Mouse (Mus musculus) heart, adult 18-20 months (tissue): ENCODE measurements around the gene Rnf214. TPM values are rescaled to one million over a fixed set of nuclear protein-coding genes. Genes with fewer than 3 reads are reported as not detected.

ENCODE experiments used
- DNase-seq, 2 experiments: peaks; one replicate each; pipeline ENCODE4 v3.0.0; 2021 to 2022; ENCODE audit warnings: mixed read lengths in 1 of 2
- long read RNA-seq, 2 experiments: library from polyadenylated mRNA; stranded (forward); transcript quantifications; one replicate each; pipeline ENCODE4 v2.0.0; 2021
- total RNA-seq, 2 experiments: library from RNA; stranded (reverse); gene quantifications; 2 replicates each; pipeline ENCODE4 v1.2.3; 2021

Gene Rnf214
- 10 to 100 TPM; 31.7 to 35.2 TPM for total RNA-seq
- long read RNA-seq, experiment 1, partial matches to known transcripts, result 4 of 10 reads
- long read RNA-seq, experiment 1, other reads (novel, unspliced or antisense), result 1 of 10 reads
- long read RNA-seq, experiment 2, partial matches to known transcripts, result 1 of 4 reads
- long read RNA-seq, experiment 2, other reads (novel, unspliced or antisense), result 3 of 4 reads

GRCm38 (mm10) chr9:45906355-45907077 is at the start of gene Rnf214, which contains the start of gene Pcsk7:
TSS of gene Rnf214 (minus strand) at chr9:45906911.
TSS of gene Pcsk7 (plus strand) at chr9:45906497.
- peak; percentile 93 to 96 for DNase-seq

GRCm38 (mm10) chr9:45955107-45955963 is 48.6 kb upstream of the Rnf214 start, which contains the start of gene Sidt2:
TSS of gene Sidt2 (minus strand) at chr9:45955258.
- peak; percentile 93 to 95 for DNase-seq

DNA sequence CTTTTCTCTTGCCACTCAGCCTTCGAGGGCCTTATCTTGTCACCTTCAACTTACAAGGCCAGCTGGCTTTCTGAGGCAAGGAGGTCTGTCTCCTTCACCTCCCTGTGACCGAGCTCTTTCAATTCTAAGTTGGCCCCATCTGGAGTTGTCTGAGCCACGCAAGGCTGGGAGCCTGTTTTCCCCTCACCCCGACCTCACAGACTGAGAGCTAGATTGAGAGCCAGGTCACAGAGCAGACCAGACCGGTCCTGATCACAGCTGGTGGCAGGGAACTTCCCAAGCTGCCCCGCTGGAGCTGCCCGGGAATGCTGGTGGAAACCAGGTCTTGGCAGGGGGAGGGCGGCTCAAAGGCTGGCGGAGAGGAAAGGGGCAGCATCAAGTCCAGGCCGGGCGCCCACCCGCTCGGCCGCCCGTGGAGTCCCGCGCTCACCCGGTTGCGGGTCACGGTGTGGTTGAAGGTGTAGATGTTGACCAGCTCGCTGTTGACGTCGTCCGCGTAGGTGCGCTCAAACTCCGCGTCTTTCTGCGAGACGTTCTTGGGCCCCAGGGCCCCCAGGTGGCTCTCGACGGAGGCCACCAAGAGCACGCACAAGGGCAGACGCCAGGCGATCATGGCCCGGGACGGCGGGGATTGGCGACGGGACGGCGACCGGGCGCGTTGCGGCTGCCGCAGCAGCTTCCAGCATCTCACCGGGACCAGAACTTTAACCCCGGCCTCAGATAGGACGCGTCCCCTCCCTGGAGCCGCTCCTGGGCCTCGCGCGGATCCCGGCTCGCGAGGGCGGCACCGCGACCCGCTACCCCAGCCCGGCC is 47.8 kb upstream of the Rnf214 start:
- peak; percentile 52 to 74 for DNase-seq

- peak; percentile 49 to 62 for DNase-seq
Observed at GRCm38 (mm10) chr9:45953511-45954293, 47.0 kb upstream of the Rnf214 start.

GRCm38 (mm10) chr9:45952890-45953289 is 46.2 kb upstream of the Rnf214 start:
- DNase-seq, result no peak

DNA sequence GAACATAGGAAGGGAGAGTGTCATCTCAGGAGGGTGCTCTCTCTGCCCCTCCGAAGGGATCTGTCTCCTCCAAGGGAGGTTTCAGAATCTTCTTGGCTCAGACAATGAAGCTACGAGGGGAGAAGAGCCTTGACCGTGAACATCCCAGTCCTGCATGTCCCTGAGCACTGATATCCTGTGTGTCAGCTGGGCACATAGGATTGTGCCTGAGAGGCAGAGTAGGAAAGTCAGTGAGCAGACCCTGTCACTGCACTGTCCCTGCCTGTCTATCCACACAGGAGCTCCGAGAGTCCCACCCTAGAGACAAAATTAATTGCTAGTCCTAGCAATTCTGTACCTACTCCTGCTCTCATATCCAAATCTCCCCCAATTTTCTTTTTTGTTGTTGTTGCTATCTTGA is 45.3 kb upstream of the Rnf214 start:
- DNase-seq, result no peak

DNA sequence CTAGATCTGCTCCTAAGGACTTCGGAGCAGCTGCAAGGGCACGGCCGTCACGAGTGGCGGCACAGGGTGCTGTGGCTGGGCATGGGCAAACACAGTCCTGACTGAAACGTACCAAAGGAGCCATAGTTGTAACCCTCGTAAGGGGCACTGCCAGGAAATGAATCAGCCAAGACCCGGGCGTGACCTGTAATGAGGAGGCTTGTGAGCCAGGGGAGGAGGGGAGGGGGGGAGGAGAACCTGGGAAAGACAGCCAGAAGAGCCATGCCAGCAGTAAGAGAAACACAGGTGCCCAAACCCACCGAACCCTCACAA is 40.1 kb upstream of the Rnf214 start:
- DNase-seq, result no peak

DNA sequence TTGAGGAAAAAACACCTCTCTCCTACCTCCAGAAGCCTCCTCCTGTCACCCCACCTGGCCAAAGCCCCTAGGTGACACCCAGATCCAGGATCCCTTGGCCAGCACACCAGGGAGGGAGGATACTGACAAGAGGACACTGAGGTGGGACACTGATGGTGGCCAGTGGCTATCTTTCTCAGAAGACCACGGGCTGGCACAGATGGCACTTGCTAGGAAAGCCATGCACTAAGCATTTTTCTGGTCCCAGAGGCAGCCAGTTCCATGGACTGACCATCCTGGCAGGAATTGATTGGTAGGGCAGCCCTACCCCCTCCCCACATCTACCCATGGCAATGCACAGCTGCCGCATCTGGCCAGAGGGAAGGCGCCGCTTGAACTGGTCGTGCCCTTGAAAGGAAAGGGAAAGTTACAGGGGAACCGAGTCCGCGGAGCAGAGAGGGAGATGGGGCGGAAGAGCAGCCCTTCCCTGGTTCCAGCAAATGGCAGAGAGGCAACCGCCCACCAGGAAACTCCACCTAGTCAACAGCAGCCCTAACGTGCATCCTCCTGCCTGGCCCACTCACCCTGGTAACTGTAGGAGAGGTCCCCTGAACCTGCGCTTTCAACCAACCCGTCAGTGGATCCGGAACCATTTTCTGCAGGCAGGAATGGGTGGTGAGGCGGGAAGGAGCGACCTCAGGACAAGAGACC is 39.6 kb upstream of the Rnf214 start:
- no peak for DNase-seq

GRCm38 (mm10) chr9:45945721-45946120 is 39.0 kb upstream of the Rnf214 start:
- DNase-seq, result no peak

GRCm38 (mm10) chr9:45944506-45945400 is 38.0 kb upstream of the Rnf214 start:
- DNase-seq, result no peak

DNA sequence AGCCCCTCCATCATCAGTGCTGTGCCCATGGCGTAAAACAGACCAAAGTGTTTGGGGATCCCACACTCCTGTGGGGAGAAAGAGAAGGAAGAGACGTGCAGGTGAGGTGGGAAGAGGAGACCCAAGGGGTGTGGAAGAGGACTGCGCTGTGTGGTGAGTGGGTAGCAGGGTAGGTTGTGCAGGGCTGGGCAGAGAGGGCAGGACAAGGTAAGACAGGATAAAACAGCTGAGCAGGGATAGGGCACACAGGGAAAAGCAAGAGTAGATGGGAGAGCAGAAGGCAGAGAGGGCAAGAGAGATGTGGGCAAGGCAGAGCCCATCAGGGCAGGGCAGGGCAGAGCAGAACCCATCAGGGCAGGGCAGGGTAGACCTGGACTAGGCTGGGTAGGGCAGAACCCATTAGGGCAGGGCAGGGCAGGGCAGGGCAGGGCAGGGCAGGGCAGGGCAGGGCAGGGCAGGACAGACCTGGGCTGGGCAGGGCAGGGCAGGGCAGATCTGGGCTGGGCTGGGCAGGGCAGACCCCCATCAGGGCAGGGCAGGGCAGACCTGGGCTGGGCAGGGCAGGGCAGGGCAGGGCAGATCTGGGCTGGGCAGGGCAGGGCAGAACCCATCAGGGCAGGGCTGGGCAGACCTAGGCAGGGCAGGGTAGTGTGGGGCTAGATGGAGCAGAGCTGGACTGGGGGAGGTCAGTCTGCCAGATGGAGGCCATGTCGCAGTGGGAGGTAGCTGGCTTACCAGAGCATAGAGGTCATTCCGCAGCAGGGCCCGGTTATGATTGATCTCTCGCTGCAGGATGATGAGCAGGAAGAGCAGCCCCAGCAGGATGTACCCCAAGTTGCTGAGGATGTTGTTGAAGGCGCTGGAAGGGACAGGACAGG is 37.2 kb upstream of the Rnf214 start:
- no peak for DNase-seq

DNA sequence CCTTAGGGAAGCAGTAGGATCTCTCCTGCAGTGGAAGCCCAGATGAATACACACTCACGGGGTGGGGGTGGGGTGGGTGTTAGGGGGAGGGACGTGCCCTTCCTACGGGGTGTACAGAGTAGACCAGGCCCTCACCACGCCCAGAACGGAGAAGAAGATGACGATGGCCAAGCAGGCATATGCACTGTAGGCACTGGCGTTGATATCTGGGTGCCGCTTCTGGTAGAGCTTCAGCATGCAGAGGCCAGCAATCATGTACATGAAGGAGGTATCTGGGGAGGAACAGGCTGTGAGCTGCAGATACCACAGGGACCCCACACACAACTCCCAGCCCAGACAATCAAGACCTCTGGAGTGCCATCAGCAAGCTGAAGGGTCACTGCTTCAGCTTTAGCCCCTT is 36.2 kb upstream of the Rnf214 start:
- DNase-seq, result no peak

GRCm38 (mm10) chr9:45942464-45942863 is 35.8 kb upstream of the Rnf214 start:
- DNase-seq, result no peak

DNA sequence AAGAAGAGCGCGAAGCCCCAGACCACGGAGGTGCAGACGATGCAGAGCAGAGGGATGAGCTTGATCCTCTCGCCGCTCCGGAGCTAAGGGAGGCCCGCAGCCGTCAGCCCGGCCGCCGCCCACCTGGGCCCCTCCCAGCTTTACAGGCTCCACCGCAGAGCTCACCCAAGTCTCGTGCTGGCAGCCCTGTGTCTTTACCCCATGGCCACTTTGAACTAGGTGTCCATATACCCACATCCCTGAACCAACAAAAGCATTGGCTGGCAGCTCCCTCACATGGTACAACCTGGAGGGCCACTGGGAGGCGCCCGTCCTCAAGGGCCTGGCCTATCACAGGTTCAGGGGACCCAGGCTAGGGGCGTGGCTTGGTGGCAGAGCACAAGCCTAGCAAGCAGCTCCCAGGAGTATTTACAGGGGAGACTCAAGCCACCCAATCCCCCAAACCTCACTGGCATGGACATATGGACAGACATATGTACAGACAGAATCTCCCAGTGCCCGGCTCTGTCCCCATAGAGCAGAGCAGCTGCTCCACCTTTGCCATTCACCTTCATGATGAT is 34.7 kb upstream of the Rnf214 start:
- no peak for DNase-seq

DNA sequence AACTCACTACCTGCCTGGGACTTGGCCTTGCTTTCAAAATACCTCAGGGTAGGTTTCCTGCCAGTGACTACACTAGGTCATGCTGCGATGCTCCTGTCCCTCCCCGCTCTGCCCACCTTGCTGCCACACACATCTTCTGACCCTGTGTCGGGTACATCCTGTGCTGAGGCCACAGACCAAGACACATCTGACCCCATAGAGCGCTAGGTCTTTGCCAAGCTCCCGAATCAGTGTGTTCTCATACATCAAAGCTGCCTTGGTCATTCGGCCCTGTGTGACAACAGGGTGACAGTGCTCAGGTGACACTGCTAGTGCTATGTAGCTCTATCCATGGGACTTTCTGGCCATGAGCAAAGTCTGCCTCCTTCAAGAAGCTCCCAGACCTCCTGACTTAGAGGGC is 33.1 kb upstream of the Rnf214 start:
- no peak for DNase-seq

DNA sequence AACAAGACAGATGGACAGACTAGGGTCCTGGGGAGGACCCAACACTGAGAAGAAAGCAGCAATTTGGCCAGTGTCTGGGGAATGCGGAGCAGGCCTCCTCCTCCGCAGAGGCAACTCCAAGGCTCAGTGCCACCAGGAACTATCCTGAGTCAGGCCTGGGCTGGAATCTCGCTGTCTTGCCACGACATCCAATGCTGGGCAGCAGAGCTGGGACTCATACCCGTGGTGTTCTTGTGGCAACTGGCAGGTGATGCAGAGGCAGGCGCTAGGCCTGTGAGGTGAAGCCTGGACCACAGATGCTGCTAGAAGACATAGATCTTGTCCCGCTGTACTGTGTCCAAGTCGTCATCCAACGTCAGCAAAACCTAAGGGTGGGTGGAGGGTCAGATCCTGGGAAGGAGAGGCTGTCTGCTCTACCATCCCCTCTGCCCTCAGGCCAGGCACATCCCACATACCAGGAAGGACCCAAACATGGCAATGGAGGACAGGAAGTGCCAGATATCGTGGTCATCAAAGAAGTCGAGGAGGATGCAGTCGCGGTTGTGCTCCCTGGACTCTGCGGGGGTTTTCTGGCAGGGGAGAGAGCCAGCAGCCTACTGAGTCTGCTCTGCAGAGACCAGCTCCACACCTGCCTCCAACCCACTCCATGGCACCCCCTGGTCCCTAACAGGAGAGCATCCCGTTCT is 32.4 kb upstream of the Rnf214 start:
- no peak for DNase-seq

- DNase-seq, result peak; percentile 57 to 74
Observed at GRCm38 (mm10) chr9:45938088-45938487, 31.4 kb upstream of the Rnf214 start.

GRCm38 (mm10) chr9:45936883-45937282 is 30.2 kb upstream of the Rnf214 start:
- DNase-seq, result peak; percentile 73 to 81
